Mouse (Mus musculus): ENCODE results near the gene Ect2.

The Ect2 gene

DNA sequence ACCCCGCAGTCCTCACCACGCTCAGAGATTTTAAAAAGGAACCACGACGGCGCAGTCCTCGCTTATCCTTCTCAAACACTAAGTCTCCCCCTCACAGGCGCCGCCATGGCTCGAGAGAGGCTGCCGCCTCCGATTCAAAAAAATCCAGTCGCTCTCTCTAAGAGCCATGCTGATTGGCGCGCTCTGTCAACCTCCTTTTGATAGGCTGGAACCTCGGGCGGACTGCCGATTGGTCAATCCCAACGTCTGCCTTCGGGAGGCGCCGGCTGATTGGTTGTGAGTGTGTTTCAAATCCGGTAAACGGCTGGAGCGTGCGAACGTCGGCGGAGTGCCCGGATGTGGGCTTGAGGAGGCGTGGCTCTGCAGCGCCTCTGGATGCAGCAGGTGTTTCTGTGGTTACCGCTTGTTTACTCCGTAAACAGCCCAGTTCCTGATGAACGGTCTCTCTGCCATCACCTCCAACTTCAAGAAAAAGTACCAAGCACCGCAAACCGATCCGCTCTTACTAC is at the start of gene Ect2:
TSS of gene Ect2 (minus strand) at position 178 of the 509 bp plus-strand sequence.
- DNase-seq (ENCODE audit: low spot score): peak; percentile 99

DNA sequence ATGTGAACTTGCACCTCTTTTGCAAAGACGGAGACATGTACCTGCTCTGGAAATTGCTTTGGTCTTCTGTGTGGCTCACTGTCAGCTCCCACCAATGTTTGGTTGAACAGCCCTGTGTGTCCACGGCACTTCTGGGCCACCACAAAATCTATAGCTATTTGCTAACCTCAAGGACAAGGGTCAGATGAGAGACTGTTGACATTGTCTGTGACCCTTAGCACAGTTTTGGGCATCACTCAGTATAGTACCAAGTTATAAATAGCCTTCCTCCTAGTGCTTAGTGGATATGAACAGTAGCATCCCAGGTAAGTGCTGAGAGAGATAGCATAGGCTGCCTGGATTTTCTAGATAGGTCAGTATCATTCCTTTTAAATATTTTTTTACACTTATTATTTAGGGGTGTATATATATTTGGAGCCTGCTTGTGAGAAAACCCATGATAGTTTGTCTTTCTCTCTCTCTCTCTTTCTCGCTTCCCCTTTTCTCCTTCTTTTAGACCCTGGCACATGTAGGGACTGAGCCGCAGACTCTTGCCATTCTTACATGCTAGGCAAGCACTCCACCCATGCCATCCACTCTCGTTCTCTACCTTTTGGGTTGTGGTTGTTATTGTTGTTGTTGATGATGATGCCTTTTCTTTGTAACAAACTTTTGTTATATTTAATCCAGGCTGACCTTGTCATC is 48.2 kb upstream of the Ect2 start:
- DNase-seq (ENCODE audit: low spot score): no peak

DNA sequence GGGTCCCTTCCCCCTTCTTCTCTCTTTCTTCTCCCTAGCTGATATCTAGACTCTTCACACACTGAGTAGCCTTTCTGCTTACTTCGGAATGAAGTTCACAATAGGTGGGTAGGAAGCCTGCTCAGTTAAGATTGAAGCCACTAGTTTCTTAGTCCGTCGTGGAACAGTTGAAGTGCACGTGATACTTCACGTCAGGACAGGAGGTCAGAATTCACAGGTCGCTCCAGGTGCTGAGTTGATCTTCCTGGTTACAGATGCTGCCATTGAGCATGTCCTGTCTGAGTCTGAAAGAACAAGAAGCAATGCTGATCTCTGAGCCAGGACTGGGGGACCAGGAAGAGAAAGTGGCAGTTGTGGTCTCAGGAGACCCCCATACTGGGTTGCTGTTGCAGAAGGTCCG is 45.4 kb upstream of the Ect2 start:
- no peak for DNase-seq (ENCODE audit: low spot score)

DNA sequence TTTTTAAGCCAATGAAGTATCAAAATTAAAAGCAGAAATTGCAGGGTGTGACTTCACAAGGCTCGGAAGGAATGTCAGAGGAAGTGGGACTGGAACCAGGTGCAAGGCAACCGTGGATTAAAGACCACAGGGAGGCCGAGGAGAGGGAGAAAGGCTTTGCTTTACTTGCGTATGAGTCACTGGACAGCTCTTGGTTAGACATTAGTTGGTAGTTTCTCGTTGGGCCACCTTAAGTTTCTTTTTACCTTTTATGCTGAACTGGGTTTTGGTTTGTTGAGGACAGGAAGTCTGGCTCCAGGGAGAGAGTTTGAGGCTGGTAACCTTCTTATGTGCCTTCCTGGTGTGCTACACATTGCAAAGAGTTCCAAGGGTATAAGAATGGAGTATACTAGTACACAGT is 44.1 kb upstream of the Ect2 start:
- no peak for DNase-seq (ENCODE audit: low spot score)

DNA sequence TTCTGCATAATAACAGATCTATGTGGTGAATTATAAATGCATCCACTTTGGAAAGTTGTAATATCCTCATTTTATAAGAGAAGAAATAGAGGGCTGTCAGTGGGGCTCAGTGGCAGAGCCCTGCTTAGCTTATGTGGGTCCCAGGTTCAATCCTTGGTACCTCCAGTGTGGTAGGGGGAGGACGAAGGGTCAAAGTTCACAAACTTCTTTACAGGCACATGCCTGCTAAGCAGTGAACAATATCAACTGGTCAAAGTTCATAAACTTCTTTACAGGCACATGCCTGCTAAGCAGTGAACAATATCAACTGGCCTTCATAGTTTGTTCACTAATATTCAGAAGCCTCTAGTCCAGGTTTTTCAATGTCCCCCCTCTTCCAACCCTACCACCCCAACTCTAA is 42.9 kb upstream of the Ect2 start:
- no peak for DNase-seq (ENCODE audit: low spot score)

DNA sequence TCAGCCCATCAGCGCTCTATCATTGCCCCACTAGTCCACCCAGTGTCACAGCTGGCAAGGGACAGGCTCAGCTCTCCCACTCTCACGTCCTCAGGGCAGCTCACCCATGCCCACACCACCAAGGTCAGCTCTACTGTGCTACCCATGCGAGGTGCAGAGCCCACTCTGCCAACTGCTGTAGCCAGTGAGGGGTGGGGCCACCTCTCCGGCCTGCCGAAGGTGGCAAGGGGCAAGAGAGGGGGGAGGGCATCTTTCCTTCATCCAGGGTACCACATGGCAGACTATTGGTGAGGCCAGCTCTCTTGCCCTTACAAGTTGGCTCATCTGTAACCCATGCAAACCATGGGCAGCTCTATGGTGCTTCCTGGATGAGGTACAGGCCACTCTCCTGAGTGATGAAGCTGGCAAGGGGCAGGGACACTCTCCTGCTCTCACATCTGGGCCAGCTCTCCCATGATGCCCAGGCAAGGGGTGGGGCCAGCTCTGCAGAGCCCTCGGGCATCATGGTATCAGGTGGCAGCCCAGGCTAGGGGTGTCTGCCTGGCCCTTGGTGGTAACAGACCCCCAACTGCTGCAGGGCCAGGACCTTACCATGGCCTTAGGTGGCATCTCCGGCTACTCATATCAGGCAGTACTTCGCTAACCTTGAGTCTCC is 42.0 kb upstream of the Ect2 start:
- no peak for DNase-seq (ENCODE audit: low spot score)

DNA sequence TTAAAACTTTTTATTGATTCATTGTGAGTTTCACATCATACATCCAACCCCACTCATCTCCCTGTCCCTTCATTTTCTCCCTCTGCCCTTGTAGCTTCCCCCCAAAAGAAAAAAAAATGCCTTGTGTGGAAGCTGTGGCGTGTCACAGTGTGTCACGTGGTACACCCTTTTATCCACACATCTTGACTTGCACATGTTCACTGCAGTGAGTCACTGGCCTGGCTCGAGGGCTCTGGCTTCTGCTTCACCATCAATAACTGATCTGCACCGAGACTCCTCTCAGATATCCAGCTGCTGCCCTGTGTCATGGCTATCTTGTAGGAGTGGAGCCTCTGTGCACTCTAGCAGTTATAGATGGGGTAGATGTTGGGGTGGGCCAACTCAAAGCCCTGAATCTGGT is 41.5 kb upstream of the Ect2 start:
- no peak for DNase-seq (ENCODE audit: low spot score)

DNA sequence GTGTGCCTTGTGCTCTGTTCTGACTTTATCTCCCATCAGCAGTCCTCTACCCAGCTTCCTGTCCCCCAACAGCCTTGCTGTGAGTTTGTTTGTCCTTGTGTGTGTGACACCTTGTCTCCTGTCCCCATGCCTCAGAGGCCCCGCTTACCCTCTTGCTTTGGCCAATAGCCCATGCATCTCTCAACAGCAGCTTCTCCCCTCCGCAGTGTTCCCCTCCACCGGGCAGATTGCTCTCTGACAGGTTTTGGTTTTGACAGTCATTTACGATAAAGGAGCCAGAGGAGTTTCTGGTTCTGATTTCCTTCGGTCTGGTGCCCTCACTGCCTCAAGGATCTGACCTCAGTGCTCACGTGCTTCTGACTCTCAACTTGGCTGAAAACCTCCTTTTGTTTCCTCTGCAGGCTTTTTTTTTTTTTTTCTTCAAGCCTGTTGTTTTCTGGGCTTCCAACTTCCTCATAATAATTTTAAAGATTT is 40.2 kb upstream of the Ect2 start:
- DNase-seq (ENCODE audit: low spot score): peak; percentile 66

DNA sequence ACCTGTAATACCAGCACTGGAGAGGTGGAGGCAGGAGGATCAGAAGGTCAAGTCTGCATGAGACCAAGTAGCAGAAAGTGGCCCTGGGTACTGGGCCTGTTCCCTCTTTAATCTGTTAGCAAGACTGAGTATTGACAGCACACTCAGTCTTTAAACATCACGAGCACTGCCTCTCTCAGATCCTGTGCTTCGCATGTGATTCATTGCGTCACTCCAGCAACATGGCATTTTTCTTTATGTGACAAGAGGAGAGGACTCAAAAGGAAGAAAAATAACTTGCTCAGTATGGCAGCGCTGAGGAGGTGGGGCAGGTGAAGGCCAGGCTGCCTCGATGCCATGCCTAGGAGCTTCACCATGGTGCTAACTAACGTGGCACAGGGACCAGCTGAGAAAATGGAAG is 38.2 kb upstream of the Ect2 start:
- DNase-seq (ENCODE audit: low spot score): no peak

DNA sequence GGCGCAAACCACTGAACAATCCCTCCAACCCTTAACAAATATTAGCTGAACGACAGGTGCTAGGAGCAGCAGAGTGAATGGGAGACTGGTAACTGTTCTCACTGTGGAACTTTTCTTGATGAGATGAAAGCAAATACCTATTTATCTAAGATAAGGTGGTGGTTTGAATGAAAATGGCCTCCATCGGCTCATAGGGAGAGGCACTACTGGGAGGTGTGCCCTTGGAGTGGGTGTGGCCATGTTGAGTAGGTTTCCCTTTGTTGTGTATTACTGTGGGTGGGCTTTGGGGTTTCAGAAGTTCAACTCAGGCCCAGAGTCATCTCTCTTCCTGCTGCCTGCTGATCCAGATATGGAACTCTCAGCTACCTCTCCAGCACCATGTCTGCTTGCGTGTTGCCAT is 37.2 kb upstream of the Ect2 start:
- DNase-seq (ENCODE audit: low spot score): no peak

DNA sequence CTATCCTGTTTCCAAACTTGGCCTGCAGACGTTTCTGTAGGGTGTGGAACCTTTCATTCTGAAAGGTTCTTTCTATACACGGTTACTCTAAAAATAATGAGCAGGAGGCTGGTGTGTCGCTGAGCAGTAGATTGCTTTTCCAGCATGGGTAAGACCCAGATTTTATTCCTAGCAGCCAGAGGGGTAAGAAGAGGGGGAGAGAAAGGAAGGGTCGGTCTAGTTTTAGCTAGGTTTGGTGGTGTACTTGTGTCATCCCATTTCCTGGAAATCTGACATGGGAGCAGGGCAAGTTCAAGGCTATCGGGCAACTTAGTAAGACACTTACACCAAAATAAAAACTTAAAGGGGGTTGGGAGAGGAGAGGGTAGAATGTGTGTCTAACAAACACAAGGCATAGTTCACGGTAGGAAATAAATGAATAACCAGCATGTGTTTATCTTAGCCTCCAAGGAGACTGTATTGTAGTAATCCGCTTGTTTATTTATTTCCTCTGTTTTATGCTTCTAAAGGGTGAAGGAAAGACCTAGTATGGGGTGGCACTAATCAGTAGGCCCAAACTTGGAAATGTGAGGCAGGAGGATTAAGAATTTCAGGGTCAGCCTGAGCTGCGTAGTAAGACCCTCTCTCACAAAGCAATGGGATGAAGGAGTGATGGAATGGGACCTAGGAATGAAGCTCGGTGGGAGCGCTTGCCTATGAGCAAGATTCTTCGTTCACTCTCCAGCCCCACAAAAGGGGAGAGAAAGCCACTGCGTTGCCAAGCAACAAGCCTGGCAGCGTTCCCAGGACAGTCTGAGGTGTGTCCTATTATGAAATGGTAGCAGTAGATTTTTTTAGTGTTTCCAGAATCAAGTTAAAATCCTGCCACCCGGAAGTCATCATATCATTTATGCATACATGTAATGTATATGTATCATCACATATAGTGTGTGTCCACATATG is 35.9 kb upstream of the Ect2 start:
- peak; percentile 84 for DNase-seq (ENCODE audit: low spot score)

DNA sequence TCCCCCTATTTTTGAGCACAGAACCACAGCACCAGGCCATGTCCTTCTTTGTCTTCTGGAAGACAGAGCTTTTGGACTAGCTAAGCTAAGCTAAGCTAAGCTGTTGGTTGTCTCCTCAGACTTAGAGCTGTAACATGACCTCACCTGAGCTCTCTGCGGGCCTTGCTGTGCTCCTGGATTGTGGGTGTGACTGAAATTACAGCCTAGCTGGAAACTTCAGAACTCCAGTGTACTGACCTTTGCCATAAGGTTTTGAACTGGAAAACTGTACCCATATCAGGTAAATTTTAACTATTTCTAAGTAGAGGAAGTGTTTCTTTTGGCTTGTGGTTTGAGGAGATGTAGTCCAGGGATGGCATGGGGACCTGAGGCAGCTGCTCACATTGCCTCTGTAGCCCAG is 34.7 kb upstream of the Ect2 start:
- DNase-seq (ENCODE audit: low spot score): no peak

DNA sequence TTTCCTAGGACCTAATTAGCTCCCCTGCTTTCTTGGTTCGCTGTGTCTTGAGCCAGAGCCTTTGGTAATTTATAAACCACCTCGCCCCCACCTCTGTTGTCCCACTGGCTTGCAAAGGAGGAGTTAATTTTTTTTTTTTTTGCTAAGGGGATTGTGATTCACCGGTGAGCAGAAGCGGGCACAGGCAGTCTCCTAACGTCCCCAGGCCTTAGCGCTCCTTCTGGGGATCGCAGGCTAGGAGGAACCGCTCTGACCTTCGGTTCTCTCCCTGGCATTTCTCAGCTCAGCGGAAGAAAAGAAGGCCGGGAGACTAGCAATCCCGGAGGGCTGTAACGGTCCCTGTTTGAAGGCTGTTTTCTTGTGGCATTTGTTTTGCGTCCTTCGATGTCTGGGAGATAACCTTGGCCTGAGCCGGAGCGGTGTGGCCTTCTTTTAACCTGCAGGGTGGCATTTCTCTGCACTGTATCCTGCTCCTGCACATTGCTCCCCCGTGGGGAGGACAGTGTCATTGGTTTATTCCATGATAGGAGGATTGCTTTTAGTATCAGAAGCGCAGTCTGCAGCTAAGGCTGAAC is 30.0 kb upstream of the Ect2 start:
- DNase-seq (ENCODE audit: low spot score): no peak

DNA sequence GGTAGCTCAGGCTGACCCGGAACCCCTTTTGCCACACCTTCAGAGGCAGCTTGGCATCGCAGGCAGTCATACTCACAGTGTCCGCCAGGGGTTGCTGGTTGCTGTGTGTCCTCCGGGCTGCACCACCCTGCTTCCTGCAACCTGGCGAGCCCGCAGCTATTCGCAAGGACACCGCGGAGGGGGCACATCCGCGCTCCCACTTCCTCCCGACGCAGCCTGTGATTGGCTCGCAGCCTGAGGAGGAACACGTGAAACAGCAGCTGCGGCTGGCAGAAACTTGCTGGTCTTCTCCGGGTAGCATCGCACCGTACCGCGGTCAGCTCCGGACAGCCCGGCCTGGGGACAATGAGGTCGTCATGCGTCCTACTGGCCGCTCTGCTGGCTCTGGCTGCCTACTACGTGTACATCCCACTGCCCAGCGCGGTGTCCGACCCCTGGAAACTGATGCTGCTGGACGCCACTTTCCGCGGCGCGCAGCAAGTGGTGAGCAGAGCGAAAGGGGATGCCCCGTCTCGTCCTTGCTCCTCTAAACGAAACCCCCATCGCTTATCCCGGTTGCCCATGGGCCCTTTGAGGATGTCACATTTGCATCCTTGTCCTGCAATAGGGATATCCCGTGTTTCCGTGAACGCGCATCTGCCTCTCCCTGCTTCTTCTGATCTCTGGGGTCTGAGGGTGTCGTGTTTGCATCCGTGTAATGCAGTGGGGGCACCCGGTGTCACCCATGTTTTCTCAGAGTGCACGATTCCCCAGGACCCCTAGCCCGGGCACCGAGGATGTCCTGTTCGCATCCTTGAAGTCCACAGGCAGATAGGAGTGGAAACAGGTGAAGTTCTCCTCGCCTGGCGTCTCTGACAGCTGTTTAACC is 29.3 kb upstream of the Ect2 start, which contains the start of gene Nceh1:
TSS of gene Nceh1 (plus strand) at position 233 of the 868 bp plus-strand sequence.
- peak; percentile 95 for DNase-seq (ENCODE audit: low spot score)

DNA sequence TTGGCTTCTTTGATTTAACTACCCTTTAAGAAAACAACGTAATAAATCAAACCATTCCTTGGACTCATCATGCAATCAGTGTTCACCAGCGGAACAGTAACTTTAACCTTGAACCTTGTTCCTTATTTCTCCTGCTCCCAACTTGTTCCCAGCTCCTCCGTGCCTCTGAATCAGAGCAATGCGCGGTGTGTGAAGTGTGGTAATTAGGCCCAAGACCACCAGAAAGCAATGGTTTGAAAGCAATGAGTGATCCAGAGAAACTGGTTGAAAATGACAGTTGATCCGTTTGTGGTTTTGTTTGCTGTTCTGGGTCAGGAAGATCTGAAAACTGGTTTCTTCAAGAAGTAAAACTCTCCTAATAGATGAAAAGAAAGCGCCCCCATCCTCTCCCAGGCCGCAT is 26.0 kb upstream of the Ect2 start:
- DNase-seq (ENCODE audit: low spot score): no peak

DNA sequence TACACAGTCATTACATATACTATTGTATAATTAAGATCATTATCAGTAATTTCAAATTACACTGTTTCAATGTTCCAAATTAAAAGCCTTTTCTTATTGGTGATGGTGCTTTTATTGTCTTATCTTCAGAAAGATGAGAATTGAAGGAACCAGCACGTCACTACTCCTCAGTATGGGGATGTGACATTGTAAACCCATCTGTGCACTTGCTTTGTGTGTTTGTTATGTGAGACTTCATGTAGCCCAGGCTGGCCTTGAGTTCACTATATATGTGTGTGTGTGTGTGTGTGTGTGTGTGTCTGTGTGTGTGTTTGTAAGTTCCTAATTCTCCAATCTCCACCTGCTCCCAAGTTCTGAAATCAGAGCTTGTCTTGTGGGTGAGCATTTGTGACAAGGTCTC is 16.6 kb upstream of the Ect2 start:
- DNase-seq (ENCODE audit: low spot score): no peak

DNA sequence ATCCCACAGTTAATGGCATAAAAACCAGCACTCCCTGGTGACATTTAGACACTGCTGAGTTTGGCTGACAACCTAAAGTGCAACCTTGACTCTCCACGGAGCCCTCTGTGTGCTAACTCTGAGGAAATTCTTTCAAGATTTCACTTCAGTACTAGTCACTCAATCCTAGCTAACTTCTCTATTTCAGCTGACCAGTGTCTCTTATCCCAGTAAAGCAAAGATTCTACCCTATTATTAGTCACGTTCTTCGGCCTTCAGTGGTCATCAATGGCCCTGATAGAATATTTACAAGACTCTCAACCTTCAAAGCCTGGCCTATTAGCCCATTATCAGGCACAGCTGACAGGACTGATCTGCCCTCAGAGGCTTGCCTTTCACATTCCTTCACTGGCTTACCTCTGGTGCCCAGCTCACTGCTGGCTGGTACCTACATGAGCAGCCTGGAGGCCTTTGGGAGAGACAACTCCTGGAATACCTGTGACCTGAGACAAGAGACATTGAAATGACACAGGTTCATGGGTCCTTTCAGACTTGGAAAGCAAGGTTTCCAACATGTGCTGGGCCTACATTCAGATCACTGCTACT is 11.9 kb upstream of the Ect2 start:
- DNase-seq (ENCODE audit: low spot score): no peak

DNA sequence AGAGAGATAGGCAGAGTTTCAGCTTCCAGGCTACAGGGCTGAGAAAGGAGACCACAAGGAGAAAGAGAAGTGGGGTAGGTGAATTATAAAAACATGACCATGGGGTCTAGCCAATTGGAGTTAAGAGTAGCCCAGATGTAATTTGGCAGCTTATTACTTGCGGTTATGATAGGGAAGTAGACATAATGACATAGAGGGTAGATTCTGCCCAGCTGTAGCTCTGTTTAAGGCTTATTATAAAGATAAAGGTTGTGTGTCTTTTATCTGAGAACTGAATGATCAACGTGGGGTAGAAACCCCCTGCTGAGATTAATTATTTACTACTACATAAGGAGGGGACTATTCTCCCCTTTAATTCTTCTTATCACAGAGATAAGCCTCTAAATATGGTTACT is 8.7 kb upstream of the Ect2 start:
- no peak for DNase-seq (ENCODE audit: low spot score)

DNA sequence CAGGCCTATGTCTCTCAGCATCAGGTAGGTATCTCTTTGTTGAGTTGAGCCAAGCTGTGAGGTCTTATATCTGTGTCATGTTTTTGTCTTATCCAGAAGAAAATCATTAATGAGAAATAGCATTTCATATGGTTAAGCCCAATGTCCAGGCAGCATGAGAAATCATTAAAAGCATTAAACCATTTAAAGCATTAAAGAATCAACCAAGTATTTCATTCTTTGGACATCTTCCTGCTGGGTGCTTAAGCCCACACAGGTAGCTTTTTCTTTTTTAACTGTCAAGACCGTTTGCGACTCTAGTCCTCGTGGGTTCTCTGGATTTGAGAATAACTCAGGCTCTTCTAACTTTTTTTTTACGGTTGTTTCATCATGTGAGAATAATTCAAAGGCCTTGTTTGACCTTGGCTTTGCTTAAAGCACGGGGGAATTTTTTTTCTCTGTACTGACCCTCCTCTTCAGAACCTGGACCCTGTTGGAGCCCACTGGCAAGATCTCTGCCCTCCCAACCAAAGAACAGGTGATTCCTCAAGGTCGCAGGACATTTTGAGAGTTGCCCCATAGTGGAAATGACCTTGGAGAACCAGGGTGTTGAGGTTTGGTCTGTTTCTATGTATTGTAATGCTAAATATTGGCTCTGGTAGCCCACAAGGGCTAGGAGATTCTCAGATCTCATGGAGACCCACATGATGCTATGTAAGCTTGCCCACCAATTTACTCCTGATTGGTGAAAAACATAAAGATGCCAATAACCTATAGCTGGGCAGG is 8.1 kb upstream of the Ect2 start:
- DNase-seq (ENCODE audit: low spot score): no peak

DNA sequence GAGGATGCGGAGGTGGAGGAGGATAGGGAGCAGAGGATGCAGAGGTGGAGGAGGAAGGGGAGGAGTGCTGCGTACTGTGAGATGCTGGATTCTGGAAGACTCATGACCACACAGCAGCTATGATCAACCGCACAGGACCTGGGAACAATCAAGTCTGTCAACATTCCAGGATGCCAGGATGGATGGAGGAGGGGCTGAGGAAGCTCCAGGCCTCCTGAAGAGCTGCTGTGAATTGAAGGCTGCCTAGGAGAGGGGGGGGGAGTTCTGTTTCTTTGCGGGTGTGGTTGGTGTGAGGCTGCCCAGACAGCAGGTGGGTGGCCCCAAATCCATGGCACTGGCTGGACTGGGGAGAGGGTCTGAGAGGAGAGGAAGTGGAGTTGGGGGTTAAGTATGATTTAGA is 5.2 kb upstream of the Ect2 start:
- DNase-seq (ENCODE audit: low spot score): no peak

Data from lung, postnatal 25 days (tissue).